Mouse (Mus musculus): Measurements from ENCODE around the gene Timp3. TPM values are rescaled to one million over a fixed set of nuclear protein-coding genes. Genes with fewer than 3 reads are reported as not detected.

Gene Timp3
- total and polyA plus RNA-seq, 3 experiments: not detected

DNA sequence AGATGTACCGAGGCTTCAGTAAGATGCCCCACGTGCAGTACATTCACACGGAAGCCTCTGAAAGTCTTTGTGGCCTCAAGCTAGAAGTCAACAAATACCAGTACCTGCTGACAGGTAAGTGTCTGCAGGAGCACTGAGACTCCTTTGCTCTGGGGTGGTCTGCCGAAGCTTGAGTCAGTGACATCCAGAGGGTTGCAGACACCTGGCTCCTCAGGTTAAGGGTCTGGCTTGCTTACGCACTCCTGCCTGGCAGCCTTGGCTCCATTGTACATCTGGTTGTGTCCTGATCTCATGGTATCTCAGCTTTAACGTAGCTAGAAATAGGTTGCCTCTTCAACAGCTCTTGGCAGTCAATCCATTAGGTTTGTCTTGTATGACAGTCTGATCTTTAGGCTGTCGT is 43.8 kb downstream of the Timp3 start (continued):
- TF ChIP-seq GABPA (IDR thresholded peaks at IDR 0.05; ENCODE audit: low read depth, low read length) (no peak), NRF1 (IDR thresholded peaks at IDR 0.05; ENCODE audit: insufficient read depth, low read depth, low read length, poor library complexity, severe bottlenecking) (no peak), UBTF (IDR thresholded peaks at IDR 0.05; ENCODE audit: borderline replicate concordance, insufficient read depth, low read depth, low read length) (no peak)

DNA sequence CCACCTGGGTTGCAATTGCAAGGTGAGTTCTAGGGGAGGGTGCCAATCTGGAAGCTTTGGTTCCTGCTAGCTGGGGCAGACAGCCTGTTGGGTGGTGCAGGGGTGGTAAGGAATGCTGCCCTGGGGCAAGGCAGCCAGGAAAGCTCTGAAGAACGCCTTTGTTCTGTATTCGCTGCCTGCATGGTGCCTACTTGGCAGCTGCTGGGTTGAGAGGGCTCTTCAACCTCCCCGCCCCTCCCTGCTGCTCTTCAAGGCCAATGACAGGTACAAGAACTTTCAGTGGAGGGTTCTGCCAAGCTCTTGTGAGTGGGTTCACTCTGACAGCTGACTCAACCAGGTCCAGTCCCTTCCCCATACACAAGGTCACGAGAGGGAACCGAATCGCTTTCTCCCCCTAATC is 44.5 kb downstream of the Timp3 start:
- Histone ChIP-seq H3K9ac (ENCODE audit: control insufficient read depth, low read depth, low read length, poor library complexity, severe bottlenecking) (no peak overlapping the region), H3K4me1 (ENCODE audit: control insufficient read depth in 1 of 2, insufficient read depth in 2 of 2, low read length in 2 of 2) (no peaks in the 10 kb centered on the region), H3K4me3 (ENCODE audit: control insufficient read depth in 1 of 2, insufficient read depth in 1 of 2, low read depth in 2 of 2, low read length in 2 of 2) (no peak overlapping the region), H3K79me2 (ENCODE audit: control insufficient read depth, insufficient read depth, low read length, poor library complexity) (no peaks in the 10 kb centered on the region), H3K9me3 (replicated peaks; ENCODE audit: insufficient read depth, low read length) (no peaks in the 10 kb centered on the region), H3K27ac (ENCODE audit: control insufficient read depth, low read depth, low read length) (no peak overlapping the region), H3K36me3 (ENCODE audit: control insufficient read depth in 1 of 2, insufficient read depth in 2 of 2, low read length in 2 of 2) (no peaks in the 10 kb centered on the region), H3K27me3 (ENCODE audit: control insufficient read depth in 1 of 2, insufficient read depth in 2 of 2, low read length in 2 of 2) (no peaks in the 10 kb centered on the region)
- no peak for DNase-seq (ENCODE audit: low read depth, low spot score)
- TF ChIP-seq HCFC1 (IDR thresholded peaks at IDR 0.05; ENCODE audit: low read depth, low read length) (no peak), KAT2A (conservative IDR thresholded peaks at IDR 0.05; ENCODE audit: low read depth, low read length) (no peak), CHD1 (IDR thresholded peaks at IDR 0.05; ENCODE audit: low read depth, low read length) (no peak), ZKSCAN1 (IDR thresholded peaks at IDR 0.05; ENCODE audit: low read depth, low read length) (no peak), GATA1 (IDR thresholded peaks at IDR 0.05; ENCODE audit: low read depth, low read length) (no peak), POLR2AphosphoS2 (IDR thresholded peaks at IDR 0.05; ENCODE audit: low read length) (no peak), EP300 (IDR thresholded peaks at IDR 0.05; ENCODE audit: low read depth in 1 of 2, low read length in 2 of 2) (no peak), CTCF (IDR thresholded peaks at IDR 0.05 in 2 of 3, conservative IDR thresholded peaks at IDR 0.05 in 1 of 3; ENCODE audit: control insufficient read depth in 1 of 3, insufficient read depth in 1 of 3, low read depth in 2 of 3, low read length in 3 of 3, poor library complexity in 1 of 3, severe bottlenecking in 1 of 3) (no peak), BHLHE40 (IDR thresholded peaks at IDR 0.05; ENCODE audit: borderline replicate concordance, low read depth, low read length) (no peak), E2F4 (IDR thresholded peaks at IDR 0.05; ENCODE audit: borderline replicate concordance, low read depth, low read length) (no peak), MYC (IDR thresholded peaks at IDR 0.05; ENCODE audit: low read depth, low read length) (no peak), RAD21 (IDR thresholded peaks at IDR 0.05; ENCODE audit: low read depth, low read length) (no peak), TAL1 (IDR thresholded peaks at IDR 0.05; ENCODE audit: low read length) (no peak)

DNA sequence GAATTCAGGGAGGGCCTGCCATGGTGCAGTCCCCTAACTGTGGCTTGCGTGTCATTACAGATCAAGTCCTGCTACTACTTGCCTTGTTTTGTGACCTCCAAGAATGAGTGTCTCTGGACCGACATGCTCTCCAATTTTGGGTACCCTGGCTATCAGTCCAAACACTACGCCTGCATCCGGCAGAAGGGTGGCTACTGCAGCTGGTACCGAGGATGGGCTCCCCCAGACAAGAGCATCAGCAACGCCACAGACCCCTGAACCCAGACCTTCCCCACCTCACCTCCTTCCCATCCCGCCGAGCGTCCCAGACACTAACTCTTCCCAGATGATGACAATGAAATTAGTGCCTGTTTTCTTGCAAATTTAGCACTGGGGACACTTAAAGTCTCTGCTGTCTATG is 45.5 kb downstream of the Timp3 start:
- no peaks in the 10 kb centered on the region for H3K36me3 ChIP-seq (ENCODE audit: control insufficient read depth in 1 of 2, insufficient read depth in 2 of 2, low read length in 2 of 2)
- no peak for TF ChIP-seq ZMIZ1 (IDR thresholded peaks at IDR 0.05; ENCODE audit: low read depth, low read length)
- TF ChIP-seq MAZ (IDR thresholded peaks at IDR 0.05; ENCODE audit: low read depth, low read length): no peak
- TF ChIP-seq MAFK (IDR thresholded peaks at IDR 0.05; ENCODE audit: borderline replicate concordance, low read depth, low read length): no peak
- TF ChIP-seq TAL1 (IDR thresholded peaks at IDR 0.05; ENCODE audit: low read length): no peak
- TF ChIP-seq POLR2AphosphoS5 (IDR thresholded peaks at IDR 0.05; ENCODE audit: borderline replicate concordance, low read depth, low read length): no peak
- no peak for TF ChIP-seq MAX (IDR thresholded peaks at IDR 0.05; ENCODE audit: low read length)
- no peak for DNase-seq (ENCODE audit: low read depth, low spot score)

More for the DNA sequence above, 45.5 kb downstream of the Timp3 start:
- H3K79me2 ChIP-seq (ENCODE audit: control insufficient read depth, insufficient read depth, low read length, poor library complexity): no peaks in the 10 kb centered on the region
- H3K9ac ChIP-seq (ENCODE audit: control insufficient read depth, low read depth, low read length, poor library complexity, severe bottlenecking): no peak overlapping the region
- no peaks in the 10 kb centered on the region for H3K4me1 ChIP-seq (ENCODE audit: control insufficient read depth in 1 of 2, insufficient read depth in 2 of 2, low read length in 2 of 2)
- H3K27me3 ChIP-seq (ENCODE audit: control insufficient read depth in 1 of 2, insufficient read depth in 2 of 2, low read length in 2 of 2): no peaks in the 10 kb centered on the region
- no peaks in the 10 kb centered on the region for H3K9me3 ChIP-seq (replicated peaks; ENCODE audit: insufficient read depth, low read length)
- no peak overlapping the region for H3K4me3 ChIP-seq (ENCODE audit: control insufficient read depth in 1 of 2, insufficient read depth in 1 of 2, low read depth in 2 of 2, low read length in 2 of 2)
- H3K27ac ChIP-seq (ENCODE audit: control insufficient read depth, low read depth, low read length): no peak overlapping the region

All from MEL (cell line).